Mouse (Mus musculus): ENCODE measurements at regions not wholly inside any gene's neighbourhood (a gene's known extent, or its start where the extent isn't known, plus 50 kb on each side); places are given as distances from the start of the nearest gene placed in this dataset.

- TF ChIP-seq CTCF (conservative IDR thresholded peaks at IDR 0.05; ENCODE audit: low read length), result no peak
- TF ChIP-seq NANOG (IDR thresholded peaks at IDR 0.05; ENCODE audit: borderline replicate concordance, low read length), result no peak
These were observed 240.9 kb upstream of the Runx1 start for GRCm38 (mm10) chr16:93066821-93067220.

All from E14TG2a.4 (cell line).